Mouse (Mus musculus): ENCODE measurements at regions not wholly inside any gene's neighbourhood (a gene's known extent, or its start where the extent isn't known, plus 50 kb on each side); places are given as distances from the start of the nearest gene placed in this dataset.
"Not testable (repeated sequence)": the region's sequence is repeated elsewhere in the genome, so short reads cannot be mapped to it uniquely, and the experiment has no call there.

DNA sequence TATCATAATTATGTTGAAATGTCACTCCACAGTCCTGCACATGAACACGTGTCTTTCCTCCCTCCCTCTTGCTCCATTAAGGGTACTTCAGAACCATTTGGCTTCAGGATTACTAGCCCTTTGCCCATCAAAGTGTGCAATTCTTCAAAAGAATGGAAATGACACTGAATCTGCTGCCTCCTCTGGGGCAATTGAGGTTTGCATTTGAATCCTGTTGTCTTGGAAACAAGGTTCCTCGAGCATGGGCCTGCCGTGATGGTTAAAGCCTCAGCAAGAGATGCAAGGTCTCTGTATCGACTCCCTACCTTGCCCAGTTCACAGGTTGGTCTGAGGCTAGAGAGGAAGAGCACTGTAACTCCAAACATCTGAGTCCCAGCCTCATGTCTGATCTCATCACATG lies 136.0 kb downstream of the Sptssa start:
- in situ Hi-C loops (cut with MboI, MseI): loop anchor here (10.0 kb wide), 1 partner anchor 1276 kb away; the partner anchor contains the start of gene Npas3

DNA sequence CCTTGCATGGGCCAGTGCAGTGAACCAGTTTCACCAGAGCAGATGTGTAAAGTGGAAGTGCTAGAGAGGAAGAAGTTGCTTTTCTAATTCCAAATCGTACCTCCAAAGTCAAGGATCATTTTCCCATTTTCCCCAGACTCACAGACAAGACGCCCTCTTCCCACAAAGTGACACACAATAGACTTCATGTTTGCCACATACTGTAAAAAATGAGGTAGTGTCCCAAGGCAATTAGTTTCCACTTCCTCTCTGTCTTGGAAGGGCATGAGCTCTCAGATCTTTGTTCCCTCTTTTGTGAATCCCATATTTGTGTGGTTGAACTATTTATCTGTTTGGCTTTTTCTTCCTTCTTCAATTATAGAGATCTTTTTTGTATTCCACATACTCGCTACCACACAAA lies 137.0 kb downstream of the Sptssa start:
- in situ Hi-C loops (cut with MboI, MseI): no loop called here

DNA sequence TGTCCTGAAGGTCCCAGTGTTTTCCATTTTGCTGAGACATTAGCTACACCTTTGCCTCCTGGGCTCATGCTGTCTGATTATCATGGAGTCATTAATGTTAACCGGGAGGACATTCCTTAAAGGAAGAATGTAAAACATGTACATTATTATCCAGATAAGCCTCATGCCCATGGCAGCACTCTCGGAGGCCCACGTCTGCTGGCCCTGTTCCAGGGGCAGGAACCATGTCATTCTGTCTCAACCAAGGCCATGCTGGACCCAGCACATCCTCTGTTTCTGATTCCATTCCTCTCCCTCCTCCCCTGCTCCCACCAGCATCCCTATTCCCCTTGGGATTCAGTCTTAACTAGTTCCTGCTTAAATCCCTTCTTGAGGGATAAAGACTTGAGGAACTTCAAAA lies 139.1 kb downstream of the Sptssa start:
- in situ Hi-C loops (cut with MboI, MseI): no loop called here

DNA sequence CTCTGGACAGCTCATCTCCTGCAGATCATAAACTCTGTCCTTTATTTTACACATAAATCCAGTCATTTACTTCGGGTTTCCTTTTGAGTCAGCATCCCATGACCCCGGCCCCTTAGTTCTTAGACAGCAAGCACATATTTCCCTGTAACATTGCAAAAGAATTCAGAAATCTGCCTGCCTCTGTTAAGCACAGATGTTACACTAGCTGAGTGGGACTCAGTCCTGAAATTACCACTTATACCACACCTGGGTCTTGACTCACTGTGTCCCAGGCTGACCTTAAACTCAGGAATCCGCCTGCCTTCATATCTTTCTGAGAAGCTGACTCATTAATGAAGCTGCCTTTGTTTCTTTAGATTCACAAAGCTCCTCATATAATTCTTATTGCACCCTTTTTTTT lies 139.9 kb downstream of the Sptssa start:
- in situ Hi-C loops (cut with MboI, MseI): no loop called here

DNA sequence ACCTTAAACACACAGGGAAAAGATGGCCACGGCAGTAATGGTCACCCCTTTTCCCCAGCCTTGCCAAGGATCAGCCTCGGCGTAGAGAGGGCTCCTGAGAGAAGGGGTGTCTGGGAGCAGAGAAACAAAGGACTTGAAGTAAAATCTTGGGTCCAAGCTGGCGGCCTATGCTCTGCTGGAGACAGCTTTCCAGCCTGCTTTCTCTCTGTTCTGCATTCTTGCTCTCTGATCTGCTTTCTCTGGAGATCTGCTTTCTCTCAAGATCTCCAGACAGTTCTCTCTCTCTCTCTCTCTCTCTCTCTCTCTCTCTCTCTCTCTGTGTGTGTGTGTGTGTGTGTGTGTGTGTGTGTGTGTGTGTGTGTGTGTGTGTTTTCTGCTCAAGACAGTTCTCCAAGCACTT lies 140.3 kb downstream of the Sptssa start:
- in situ Hi-C loops (cut with MboI, MseI): not testable (repeated sequence)

DNA sequence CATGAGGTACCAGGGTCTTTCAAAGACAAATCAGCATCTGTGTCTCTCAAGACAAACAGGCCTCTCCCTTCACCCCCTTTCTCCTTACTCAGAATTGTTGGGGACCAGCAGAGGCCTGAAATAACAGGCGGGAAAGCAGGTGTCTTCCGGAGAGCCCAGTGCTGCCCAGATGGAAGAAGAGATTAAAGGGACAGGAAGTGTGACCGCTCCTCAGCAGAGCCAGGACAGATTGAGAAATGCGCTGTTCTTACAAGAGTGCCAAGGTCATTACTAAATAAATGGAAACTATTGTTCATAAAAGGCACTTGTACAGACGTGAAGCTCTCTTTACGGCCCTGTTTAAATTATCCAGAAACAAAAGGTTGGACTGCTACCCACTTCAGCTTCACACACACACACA lies 146.5 kb downstream of the Sptssa start:
- in situ Hi-C loops (cut with MboI, MseI): no loop called here

DNA sequence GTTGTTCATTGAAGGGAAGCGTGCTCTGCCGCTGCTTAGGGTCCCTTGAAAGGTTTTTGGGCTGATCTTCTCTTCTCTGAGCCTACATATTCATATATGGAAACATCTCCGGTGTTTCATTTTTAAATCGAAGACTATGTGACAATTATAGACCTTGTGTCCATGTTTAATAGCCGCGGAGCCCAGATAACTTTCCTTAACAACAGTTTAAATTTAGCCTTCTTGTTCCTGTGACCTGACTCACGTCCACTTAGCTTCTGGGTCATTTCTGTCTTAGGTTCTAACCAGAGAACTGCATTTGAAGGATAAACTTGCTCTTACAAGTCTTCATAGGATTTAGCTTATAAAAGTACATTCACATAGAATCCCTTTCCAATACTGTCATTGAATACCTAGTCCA lies 153.6 kb downstream of the Sptssa start:
- in situ Hi-C loops (cut with MboI, MseI): no loop called here

DNA sequence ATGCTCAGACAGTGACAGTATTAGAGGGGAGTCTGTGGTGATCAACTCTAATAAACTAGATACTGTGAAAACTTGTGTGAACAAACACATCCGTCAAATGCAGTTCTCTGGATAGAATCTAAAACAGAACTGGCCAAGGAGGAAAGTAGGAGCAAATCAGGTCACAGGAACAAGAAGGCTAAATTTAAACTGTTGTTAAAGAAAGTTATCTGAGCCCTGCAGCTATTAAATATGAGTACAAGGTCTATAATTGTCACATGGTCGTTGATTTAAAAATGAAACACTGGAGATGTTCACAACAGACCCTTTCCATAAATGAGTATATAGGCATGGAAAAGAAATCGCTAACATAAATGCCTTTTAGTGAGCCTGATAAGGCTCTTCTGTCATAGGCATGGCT lies 156.4 kb downstream of the Sptssa start:
- in situ Hi-C loops (cut with MboI, MseI): no loop called here

DNA sequence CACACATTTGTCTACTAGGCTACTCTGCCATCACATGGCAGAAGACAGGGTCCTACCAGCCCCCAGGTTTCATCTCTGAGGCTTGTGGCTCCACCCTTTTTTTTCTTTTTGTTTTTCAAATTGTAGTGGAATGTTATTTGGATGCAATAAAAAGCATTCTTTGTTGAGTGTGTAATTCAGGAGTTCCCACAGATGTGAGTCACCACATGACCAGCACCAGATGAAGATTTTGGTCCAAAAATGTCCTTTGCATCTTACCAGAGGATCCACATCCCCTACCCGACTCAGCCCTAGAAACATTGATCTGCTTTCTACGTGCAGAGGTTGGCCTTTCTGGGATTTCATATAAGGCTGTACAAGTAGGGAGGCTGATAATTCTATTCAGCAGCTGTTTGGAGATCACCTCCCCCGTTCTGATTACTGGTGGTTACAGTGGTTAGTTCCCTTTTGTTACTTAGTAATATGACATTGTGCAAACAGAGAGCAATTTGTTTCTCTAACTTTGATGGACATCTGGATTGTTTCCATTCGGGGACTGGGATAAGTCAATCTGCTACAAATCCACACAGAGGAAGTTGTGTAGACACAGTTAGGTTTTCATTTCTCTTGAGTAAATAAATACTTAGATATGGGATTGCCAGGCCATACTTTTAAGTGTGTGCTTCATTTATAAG lies 160.5 kb downstream of the Sptssa start:
- in situ Hi-C loops (cut with MboI, MseI): no loop called here

DNA sequence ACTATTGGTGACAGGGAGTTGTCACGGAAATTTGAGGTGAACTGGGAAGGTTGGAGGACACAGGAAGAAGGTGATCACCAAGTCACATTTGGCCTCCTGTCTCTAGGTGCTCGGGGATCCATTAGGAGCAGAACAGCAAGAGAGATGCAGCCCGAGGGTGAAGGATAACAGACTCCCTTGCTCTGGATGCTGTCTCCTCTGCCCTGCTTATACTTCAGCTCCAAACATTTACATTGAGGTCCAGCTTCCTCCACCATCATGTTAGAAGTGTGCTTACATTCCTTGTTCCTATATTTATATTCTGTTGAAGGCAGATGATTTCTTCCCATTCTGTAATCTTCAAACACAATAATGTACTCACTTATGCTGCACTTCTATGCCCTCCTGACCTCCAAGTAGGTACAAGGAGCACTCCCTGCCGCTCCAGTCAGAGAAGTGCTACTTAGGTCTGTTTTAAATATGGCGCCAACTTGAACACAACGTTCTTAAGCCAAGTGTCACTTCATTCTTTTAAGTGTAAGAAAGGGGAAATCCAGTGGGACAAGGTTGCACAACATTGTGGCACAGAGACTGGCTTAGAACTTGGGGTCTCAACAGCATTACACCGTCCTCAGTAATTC lies 161.5 kb downstream of the Sptssa start:
- in situ Hi-C loops (cut with MboI, MseI): loop anchor here (5.0 kb wide), 2 partner anchors 143 to 388 kb away; no protein-coding TSS in a partner anchor

DNA sequence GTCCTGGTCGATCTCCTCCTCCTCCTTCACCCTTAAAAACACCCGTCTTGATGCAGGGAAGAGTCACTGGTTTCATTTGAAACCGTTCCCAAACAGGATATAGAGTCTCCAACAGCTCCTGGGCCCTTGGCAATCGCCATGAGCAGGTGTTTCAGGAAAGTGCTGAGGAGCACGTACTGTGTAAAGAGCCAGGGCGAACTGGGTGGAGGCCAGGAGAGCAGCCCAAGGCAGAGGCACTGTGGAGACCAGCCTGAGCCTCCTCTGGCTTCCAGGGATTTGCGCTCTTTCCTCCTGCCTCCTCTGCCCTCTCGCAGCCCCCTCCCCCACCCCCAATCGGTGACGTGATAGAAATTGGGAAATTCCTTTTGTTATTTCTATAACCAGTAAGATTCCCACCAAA lies 163.6 kb downstream of the Sptssa start:
- in situ Hi-C loops (cut with MboI, MseI): loop anchor here (5.0 kb wide), 2 partner anchors 140 to 385 kb away; no protein-coding TSS in a partner anchor

DNA sequence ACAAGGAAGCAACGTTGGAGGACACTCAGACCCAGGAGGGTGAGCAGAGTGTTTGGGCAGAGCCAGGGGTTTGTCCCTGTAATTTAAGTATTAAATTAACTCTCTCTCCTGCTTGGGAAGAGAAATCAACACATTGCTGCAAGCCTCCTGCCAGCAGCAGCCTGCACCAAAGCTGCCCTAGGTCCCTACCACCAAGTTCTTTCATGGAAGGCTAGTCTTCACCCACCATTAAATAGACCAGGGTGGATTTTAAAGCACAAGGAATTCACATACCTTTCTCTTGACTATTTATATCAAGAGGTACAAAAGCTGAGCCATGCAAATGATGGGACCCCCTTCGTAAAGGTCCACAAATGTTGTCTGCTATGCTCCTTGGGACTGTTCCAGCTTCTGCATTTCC lies 165.9 kb downstream of the Sptssa start:
- in situ Hi-C loops (cut with MboI, MseI): loop anchor here (5.0 kb wide), 2 partner anchors 138 to 383 kb away; no protein-coding TSS in a partner anchor

DNA sequence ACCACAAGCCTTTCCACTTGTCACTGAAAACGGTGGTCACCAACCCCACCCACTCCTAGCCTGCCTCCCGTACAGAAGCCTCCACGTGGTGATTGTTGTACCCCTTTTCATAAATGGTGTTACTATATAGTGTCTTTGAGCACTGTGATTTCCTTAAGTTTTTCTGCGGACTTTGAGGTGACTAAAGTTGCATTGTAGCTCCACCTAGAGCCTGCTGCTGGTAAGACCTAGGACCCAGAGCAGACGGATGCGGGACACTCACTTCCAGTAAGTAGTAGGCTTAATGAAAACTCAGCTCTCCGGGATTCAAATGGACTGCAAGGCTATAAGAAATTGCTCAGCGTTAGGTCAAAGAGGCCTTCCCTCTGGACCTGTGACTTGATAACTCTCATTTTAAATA lies 166.7 kb downstream of the Sptssa start:
- in situ Hi-C loops (cut with MboI, MseI): loop anchor here (5.0 kb wide), 2 partner anchors 137 to 382 kb away; no protein-coding TSS in a partner anchor

DNA sequence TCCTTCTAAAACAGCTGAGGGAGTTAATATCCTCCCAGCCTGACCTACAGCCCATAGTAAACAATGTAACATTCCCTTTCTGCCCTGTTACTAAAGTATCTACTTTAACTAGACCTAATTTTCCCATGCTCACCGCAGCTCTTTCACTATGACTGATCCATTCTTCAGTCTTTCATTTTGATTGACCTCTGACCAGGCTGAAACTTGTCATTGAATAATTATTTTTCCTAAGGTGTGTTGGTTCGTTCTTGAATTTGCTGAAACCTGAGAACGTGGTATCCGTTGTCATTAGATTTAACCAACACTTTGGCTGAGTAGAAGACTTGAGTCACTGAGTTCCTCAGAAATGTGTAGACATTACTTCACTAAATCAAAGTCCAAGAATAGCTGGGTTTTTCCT lies 168.7 kb downstream of the Sptssa start:
- in situ Hi-C loops (cut with MboI, MseI): no loop called here

DNA sequence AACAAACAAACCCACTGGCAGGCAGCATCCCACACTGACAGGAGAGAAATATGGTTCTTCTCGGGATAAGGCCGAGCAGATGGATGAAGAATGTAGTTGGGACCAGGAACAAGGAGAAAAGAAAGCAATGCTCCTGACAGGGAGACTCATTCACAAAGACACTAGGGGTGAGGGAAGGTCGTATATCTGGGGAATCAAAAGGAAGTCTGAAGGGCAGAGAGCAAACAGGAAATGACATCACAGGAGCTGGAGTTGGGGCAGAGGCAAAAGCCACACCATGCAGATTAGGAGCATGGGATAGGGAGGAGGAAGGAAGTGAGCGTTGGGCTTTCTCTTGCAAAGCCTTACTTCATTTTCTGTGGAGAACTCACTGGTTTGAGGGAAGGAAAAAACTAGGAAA lies 174.4 kb downstream of the Sptssa start:
- in situ Hi-C loops (cut with MboI, MseI): no loop called here

DNA sequence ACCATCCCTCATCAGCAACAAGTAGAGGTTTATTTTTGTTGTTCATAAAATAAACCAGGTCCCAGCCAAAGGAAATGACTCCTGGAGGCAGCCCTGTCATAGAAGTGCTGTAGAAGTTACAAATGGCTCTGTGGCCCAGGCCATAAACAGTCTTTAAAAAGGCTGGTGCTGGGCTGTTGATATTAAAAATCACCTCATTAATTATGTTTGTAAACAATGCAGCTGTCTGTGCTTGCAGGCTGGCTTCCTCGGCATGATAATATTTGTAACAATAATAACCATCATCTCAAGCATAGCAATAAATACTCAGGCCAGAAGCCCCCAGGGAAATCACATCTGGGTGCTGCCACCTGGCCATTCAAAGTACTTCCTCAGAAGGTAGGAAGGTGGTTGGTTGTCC lies 176.5 kb downstream of the Sptssa start:
- in situ Hi-C loops (cut with MboI, MseI): no loop called here

DNA sequence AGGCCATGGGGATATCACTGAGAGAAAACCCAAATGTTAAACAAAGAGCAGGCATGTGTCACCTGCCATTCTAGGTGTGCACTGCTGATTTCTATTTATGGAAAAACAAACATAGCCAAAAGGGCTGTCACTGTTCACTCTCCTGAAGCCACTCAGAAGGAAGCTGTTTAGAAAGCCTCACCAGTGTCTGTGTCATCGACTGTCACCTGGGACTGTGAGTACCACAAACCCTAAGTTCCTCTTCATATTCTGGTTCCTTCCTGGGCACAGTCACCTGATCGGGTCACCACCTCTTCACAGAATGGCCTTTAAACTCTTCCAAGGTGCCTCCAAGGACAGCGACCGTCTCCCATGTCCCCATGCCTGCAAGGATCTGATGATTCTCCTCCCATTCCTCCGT lies 183.5 kb downstream of the Sptssa start:
- in situ Hi-C loops (cut with MboI, MseI): no loop called here

DNA sequence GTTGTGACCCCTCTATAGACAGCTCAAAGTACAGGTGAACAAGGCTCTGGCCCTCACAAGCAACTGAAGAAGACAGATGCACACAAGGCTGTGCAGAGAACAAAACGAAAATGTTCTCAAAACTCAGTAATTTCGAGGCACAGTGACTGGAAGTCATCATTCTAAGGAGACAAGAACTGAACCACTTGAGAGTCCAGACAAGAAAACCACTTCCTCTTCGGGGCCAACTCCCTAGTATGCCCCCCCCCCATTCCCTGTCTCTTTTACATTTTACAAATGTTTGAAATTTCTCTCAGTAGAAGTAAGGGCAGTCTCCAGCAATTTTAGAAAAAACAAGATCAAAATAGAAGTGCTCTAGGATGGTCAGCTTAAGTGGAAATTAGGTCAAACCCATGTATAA lies 184.0 kb downstream of the Sptssa start:
- in situ Hi-C loops (cut with MboI, MseI): no loop called here

DNA sequence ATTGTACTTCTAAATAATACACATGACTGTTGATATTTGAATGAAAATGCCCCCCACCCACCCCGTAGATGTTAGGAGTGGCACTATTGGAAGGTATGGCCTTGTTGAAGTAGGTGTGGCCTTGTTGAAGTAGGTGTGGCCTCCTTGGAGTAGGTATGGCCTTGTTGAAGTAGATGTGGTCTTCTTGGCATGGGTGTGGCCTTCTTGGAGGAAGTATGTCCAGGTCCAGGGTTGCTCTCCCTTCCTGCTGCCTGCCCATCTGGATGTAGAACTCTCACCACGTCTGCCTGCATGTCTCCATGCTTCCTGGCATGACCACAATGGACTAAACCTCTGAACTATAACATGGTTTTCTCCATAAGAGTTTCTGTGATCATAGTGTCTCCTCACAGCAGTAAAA lies 188.7 kb downstream of the Sptssa start:
- in situ Hi-C loops (cut with MboI, MseI): no loop called here

DNA sequence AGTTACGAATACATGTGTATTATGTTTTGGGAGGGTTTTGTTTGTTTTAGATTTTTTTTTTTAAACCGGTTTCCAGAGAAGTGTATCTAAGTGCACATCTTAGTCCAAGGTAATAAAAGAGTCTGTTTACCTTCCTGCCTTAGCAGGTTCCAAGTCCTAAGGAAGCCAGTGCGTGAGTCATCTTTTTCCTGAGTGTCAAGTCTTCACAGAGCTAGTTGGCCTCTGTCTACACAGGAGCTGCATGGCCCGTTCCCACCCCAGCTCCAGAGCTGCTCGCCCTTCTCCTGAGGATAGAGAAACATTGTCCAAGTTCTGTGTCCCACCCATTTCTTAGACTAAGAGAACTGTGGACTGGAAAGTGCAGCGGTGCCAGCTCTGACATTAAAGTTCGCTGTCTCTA lies 192.6 kb downstream of the Sptssa start:
- in situ Hi-C loops (cut with MboI, MseI): no loop called here

DNA sequence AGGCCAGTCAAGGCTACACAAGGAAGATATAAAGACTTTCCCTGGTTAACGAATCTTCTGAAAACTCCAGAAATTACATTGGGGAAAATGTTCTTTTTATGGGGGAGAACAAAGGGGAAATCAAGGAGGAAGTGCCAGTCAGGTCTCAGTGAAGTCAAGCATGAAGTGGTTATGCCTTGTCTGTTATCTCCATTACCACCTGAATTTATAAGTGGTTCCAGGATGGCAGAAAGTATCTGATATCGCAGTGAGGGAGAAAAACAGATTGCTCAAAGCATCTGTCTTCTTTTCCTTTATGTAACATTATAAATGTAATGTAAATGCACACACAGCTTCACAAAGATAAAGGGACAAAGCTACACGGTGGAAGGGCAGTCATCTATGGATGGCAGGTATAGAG lies 195.0 kb downstream of the Sptssa start:
- in situ Hi-C loops (cut with MboI, MseI): no loop called here

DNA sequence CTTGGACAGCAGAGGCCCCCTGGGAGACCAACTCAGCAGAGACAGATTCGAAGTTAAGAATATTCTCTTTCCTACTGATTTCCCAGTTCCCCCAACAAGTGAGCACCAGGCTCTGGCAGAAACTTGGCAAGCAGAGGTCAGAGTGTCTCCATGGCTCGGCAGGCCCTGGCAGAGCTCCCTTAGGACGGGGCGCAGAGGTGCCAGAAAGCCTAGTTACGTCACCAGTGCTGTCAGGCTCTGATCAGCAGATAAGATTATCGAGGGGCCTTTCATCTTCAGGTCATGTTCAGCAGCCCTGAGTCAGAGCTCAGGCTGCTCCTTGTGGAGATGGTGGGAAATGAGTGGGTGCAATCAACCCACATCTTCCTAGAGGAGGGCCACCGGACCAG lies 196.2 kb downstream of the Sptssa start:
- in situ Hi-C loops (cut with MboI, MseI): no loop called here

DNA sequence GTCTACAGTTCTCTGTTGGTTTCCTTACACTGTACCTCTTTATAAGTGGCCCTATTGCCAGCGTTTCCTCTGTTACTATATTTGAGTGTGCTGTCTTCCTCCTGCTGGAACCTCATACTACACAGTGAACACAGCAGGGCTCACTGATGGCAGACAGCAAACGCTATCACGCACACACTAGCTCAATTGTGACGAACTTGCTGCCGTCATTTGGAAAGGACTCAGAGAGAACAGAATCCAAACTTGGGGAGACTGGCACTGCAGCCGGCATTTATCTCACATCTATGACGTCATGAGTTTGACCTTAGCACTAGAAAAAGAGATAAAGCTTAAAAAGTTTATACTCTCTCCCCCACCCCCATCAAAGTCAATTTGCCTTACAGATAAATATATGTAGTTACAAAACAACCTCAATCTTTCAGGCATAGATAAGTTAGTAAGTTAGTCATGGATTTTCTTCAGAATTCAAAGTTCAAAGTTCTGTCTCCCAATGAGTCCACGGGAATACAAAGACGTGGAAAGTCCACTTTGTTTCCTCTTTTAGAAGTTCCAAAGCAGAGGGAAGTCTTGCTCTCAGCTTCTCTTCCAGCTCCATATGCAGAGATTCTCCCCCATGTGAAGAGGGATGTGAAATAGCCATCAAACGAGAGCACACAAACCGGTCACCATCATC lies 196.8 kb downstream of the Sptssa start:
- in situ Hi-C loops (cut with MboI, MseI): no loop called here

Measured in T-helper 2 cell (primary cell).